Mouse (Mus musculus) lung, adult 2 months (tissue): ENCODE results near the gene Fam19a5.

Experiments
- CTCF ChIP-seq: fragments of 200-500 bp; IDR thresholded peaks from 2 replicates; pipeline ENCODE4 v1.5.1; 2011; ENCODE audit warnings: mild to moderate bottlenecking, low read length, control low read depth; ENCODE audit not compliant: insufficient read depth
- POLR2A ChIP-seq: fragments of 200-500 bp; IDR thresholded peaks from 2 replicates; pipeline ENCODE4 v1.6.1; 2011; ENCODE audit warnings: low read depth, mild to moderate bottlenecking, control low read depth, low read length, borderline replicate concordance; ENCODE audit errors: extremely low read depth

- TF ChIP-seq POLR2A (no peak), CTCF (no peak)
Measured at GRCm38 (mm10) chr15:87579861-87580260, 35.8 kb downstream of the Fam19a5 start.
